Mouse (Mus musculus): ENCODE measurements around the gene Pde10a.

Pde10a gene

GRCm38 (mm10) chr17:8983576-8983975 lies 458.4 kb downstream of the Pde10a start:
- no peak for DNase-seq

GRCm38 (mm10) chr17:8985714-8986113 lies 460.5 kb downstream of the Pde10a start:
- no peak for DNase-seq

GRCm38 (mm10) chr17:8986551-8986950 lies 461.4 kb downstream of the Pde10a start:
- peak; percentile 75 for DNase-seq

- DNase-seq, result no peak
These were observed 462.2 kb downstream of the Pde10a start for GRCm38 (mm10) chr17:8987369-8987768.

GRCm38 (mm10) chr17:8988119-8988807 lies 463.1 kb downstream of the Pde10a start, which contains the start of gene 1700010I14Rik:
Gene 1700010I14Rik (plus strand): TSS chr17:8988333.
- DNase-seq, result peak; percentile 86

GRCm38 (mm10) chr17:8991160-8991559 lies 466.0 kb downstream of the Pde10a start:
- no peak for DNase-seq

- DNase-seq, result no peak
These were observed 470.2 kb downstream of the Pde10a start for GRCm38 (mm10) chr17:8995344-8995743.

GRCm38 (mm10) chr17:9002438-9002837 lies 477.3 kb downstream of the Pde10a start:
- DNase-seq, result peak; percentile 83

GRCm38 (mm10) chr17:9004516-9004915 lies 479.3 kb downstream of the Pde10a start:
- no peak for DNase-seq

- DNase-seq, result peak; percentile 14
These were observed 498.2 kb downstream of the Pde10a start for GRCm38 (mm10) chr17:9023198-9023942.

GRCm38 (mm10) chr17:9030181-9030580 lies 505.0 kb downstream of the Pde10a start:
- DNase-seq, result no peak

- DNase-seq, result peak; percentile 85
These were observed 506.3 kb downstream of the Pde10a start for GRCm38 (mm10) chr17:9031241-9032141.

- peak; percentile 14 for DNase-seq
These were observed 507.3 kb downstream of the Pde10a start for GRCm38 (mm10) chr17:9032362-9033044.

GRCm38 (mm10) chr17:9033511-9033910 lies 508.3 kb downstream of the Pde10a start:
- DNase-seq, result no peak

- DNase-seq, result no peak
These were observed 510.6 kb downstream of the Pde10a start for GRCm38 (mm10) chr17:9035561-9036348.
